In genomic region chr17:87785721-87786120, GRCm38 (mm10) we compare ENCODE assay signal across 25 mouse cellular contexts. TPM values are rescaled to one million over a fixed set of nuclear protein-coding genes. Genes with fewer than 3 reads are reported as not detected.
DNase-seq lines count a peak whose midpoint lies in the region.
"Had no signal": no experiment of that assay in that cellular context is flagged by ENCODE, and none has a peak within 500 bp of the region (broad histone marks: within the 10 kb centered on the region; RNA-seq: fewer than 3 reads in every experiment).

No protein-coding gene starts in this region.

- H3K9me3 ChIP-seq in limb, embryonic 10.5 days (replicated peaks) = no peaks in the 10 kb centered on the region
- H3K9me3 ChIP-seq: embryonic facial prominence, embryonic 10.5 days; heart, embryonic 12.5 days; liver, embryonic 12.5 days; neural tube, embryonic 15.5 days; stomach, embryonic 15.5 days had no signal

- H3K36me3 ChIP-seq in limb, embryonic 10.5 days = no peaks in the 10 kb centered on the region
- H3K36me3 ChIP-seq: embryonic facial prominence, embryonic 10.5 days; G1E; heart, embryonic 12.5 days; hindbrain, embryonic 12.5 days; liver, embryonic 12.5 days; neural tube, embryonic 15.5 days; stomach, embryonic 15.5 days had no signal

- DNase-seq in heart, adult 11 months = peak; percentile 64
- no peak for DNase-seq in heart, postnatal 36 days
- peak; percentile 1 for DNase-seq in right cerebral cortex, adult 18-20 months
- no peak for DNase-seq in right cerebral cortex, postnatal 14 days
- peak; percentile 35 for DNase-seq in cerebellum, adult 9-11 months
- DNase-seq in limb, embryonic 10.5 days (ENCODE audit: low spot score) = peak; percentile 10
- no peak for DNase-seq in retina, postnatal 1 day
- DNase-seq: B cell, adult 2 months; gastrocnemius, postnatal 10 days; heart, postnatal 10 days; kidney, adult 18-20 months; kidney, postnatal 4 days; layer of hippocampus, adult 9-11 months; lung, adult 18-20 months; lung, postnatal 14 days had no signal

- no peak overlapping the region for H3K27ac ChIP-seq in limb, embryonic 10.5 days
- H3K27ac ChIP-seq: embryonic facial prominence, embryonic 10.5 days; hindbrain, embryonic 12.5 days; liver, embryonic 12.5 days; neural tube, embryonic 15.5 days; stomach, embryonic 15.5 days had no signal

- 91% methylated on average over 15 of the region's 15 CpGs for whole genome bisulfite sequencing in limb, embryonic 10.5 days

- H3K4me3 ChIP-seq in limb, embryonic 10.5 days = no peak overlapping the region
- H3K4me3 ChIP-seq: embryonic facial prominence, embryonic 10.5 days; heart, embryonic 12.5 days; hindbrain, embryonic 12.5 days; liver, embryonic 12.5 days; neural tube, embryonic 15.5 days; stomach, embryonic 15.5 days had no signal

- H3K27me3 ChIP-seq in limb, embryonic 10.5 days (ENCODE audit: low read depth, poor library complexity, severe bottlenecking) = no peaks in the 10 kb centered on the region
- H3K27me3 ChIP-seq: CH12.LX; liver, embryonic 12.5 days; neural tube, embryonic 15.5 days; Patski; stomach, embryonic 15.5 days had no signal

- intact Hi-C loops in heart, postnatal 36 days (cut with DNase I) = no loop called here

- H3K4me1 ChIP-seq in limb, embryonic 10.5 days = peaks cover 4% of the 10 kb centered on the region; the same call in 1 of the 2 replicates
- H3K4me1 ChIP-seq: embryonic facial prominence, embryonic 10.5 days; heart, embryonic 12.5 days; hindbrain, embryonic 12.5 days; liver, embryonic 12.5 days; neural tube, embryonic 15.5 days; stomach, embryonic 15.5 days had no signal

RNA-seq across cellular contexts. Expression of gene Kcnk12, which starts 12.1 kb away (rescaled TPM):
- total RNA-seq in heart, postnatal 36 days (2021) = not detected
- not detected in 2 replicates for polyA plus RNA-seq in limb, embryonic 10.5 days (2016; fragmentation: Nextera tagmentation; extraction: Ambion mirVana)
- total RNA-seq: CH12.LX; G1E; gastrocnemius, postnatal 10 days had no signal
- polyA plus RNA-seq: G1E; kidney, embryonic 16.5 days; Patski had no signal

Comparison
In these comparisons a context has a peak if more than half of its experiments do, and no peak if none do; other contexts are left out.
1. DNase-seq: peak in heart, adult 11 months (single experiment), right cerebral cortex, adult 18-20 months (single experiment), cerebellum, adult 9-11 months (single experiment) and limb, embryonic 10.5 days (single experiment); none in heart, postnatal 36 days (0 of 2), right cerebral cortex, postnatal 14 days (single experiment) and retina, postnatal 1 day (single experiment).